Mouse (Mus musculus) heart, embryonic 15.5 days (tissue): Measurements from ENCODE around the gene Serpinb9d. TPM values are rescaled to one million over a fixed set of nuclear protein-coding genes. Genes with fewer than 3 reads are reported as not detected.
"Not testable (repeated sequence)": the region's sequence is repeated elsewhere in the genome, so short reads cannot be mapped to it uniquely, and the experiment has no call there.

ENCODE experiments used
- ATAC-seq: fragments of 200-750 bp; cut with Nextera tagmentation; replicated peaks from 2 replicates; pipeline ENCODE4 v1.8.0; 2017; ENCODE audit warnings: low read depth, moderate TSS enrichment; ENCODE audit not compliant: insufficient number of reproducible peaks, insufficient read depth, low FRiP score
- H3K27ac ChIP-seq: fragments of 300-500 bp; sonication (generic); 2 replicates; pipeline ENCODE4 v1.5.1; 2015; ENCODE audit warnings: mild to moderate bottlenecking, inconsistent platforms
- H3K27me3 ChIP-seq: fragments of 300-500 bp; sonication (generic); 2 replicates; pipeline ENCODE4 v1.6.1; 2015; ENCODE audit warnings: inconsistent platforms
- H3K36me3 ChIP-seq: fragments of 300-500 bp; sonication (generic); 2 replicates; pipeline ENCODE4 v1.6.1; 2015; ENCODE audit warnings: mild to moderate bottlenecking, inconsistent platforms
- H3K4me1 ChIP-seq: fragments of 300-500 bp; sonication (generic); replicated peaks from 2 replicates; pipeline ENCODE4 v1.6.1; 2015; ENCODE audit warnings: inconsistent platforms
- H3K4me2 ChIP-seq: fragments of 300-500 bp; sonication (generic); 2 replicates; pipeline ENCODE4 v1.6.1; 2015; ENCODE audit warnings: inconsistent platforms, mild to moderate bottlenecking, moderate library complexity
- H3K4me3 ChIP-seq: fragments of 300-500 bp; sonication (generic); 2 replicates; pipeline ENCODE4 v1.5.1; 2015; ENCODE audit warnings: mild to moderate bottlenecking, inconsistent platforms
- H3K9ac ChIP-seq: fragments of 300-500 bp; sonication (generic); 2 replicates; pipeline ENCODE4 v1.6.1; 2015; ENCODE audit warnings: mild to moderate bottlenecking, inconsistent platforms
- H3K9me3 ChIP-seq: fragments of 300-500 bp; sonication (generic); replicated peaks from 2 replicates; pipeline ENCODE4 v1.6.1; 2016; ENCODE audit warnings: inconsistent platforms
- WGBS: fragments of 180-500 bp; shearing (Covaris S2); methylation state at CpG from one replicate; pipeline ENCODE4 v1.1.7; 2015; ENCODE audit warnings: mixed read lengths; 5-methylcytosine and 5-hydroxymethylcytosine counted together
- polyA plus RNA-seq: library from polyadenylated mRNA; unstranded; fragments of >200 nt; fragmentation: Nextera tagmentation; extraction: Ambion mirVana; gene quantifications from 2 replicates; pipeline ENCODE4 v1.2.1, GENCODE M21; 2015

Gene Serpinb9d
- polyA plus RNA-seq: not detected in 2 replicates

GRCm38 (mm10) chr13:33192659-33193058, at the start of gene Serpinb9d:
Serpinb9d (plus strand) TSS chr13:33192959.
- H3K27me3 ChIP-seq: no peaks in the 10 kb centered on the region
- no peak within 1 kb of the TSS for H3K4me2 ChIP-seq
- no peak for ATAC-seq
- no peak within 1 kb of the TSS for H3K9ac ChIP-seq
- no peak within 1 kb of the TSS for H3K27ac ChIP-seq
- no peak within 1 kb of the TSS for H3K4me3 ChIP-seq
- no peaks in the 10 kb centered on the region for H3K4me1 ChIP-seq
- 81% methylated on average over 5 of the region's 5 CpGs for WGBS
- no peaks in the 10 kb centered on the region for H3K36me3 ChIP-seq
- no peaks in the 10 kb centered on the region for H3K9me3 ChIP-seq

GRCm38 (mm10) chr13:33159642-33160041, 33.1 kb upstream of the Serpinb9d start, which contains the start of gene Serpinb9c:
Serpinb9c (minus strand) TSS chr13:33159742.
- WGBS: 68% methylated on average over 4 of the region's 4 CpGs
- no peak within 1 kb of the TSS for H3K4me3 ChIP-seq
- no peaks in the 10 kb centered on the region for H3K27me3 ChIP-seq
- H3K9me3 ChIP-seq: no peaks in the 10 kb centered on the region
- H3K4me2 ChIP-seq: no peak within 1 kb of the TSS
- H3K36me3 ChIP-seq: no peaks in the 10 kb centered on the region
- no peak within 1 kb of the TSS for H3K27ac ChIP-seq
- no peak for ATAC-seq
- no peak within 1 kb of the TSS for H3K9ac ChIP-seq
- H3K4me1 ChIP-seq: no peaks in the 10 kb centered on the region

GRCm38 (mm10) chr13:33190486-33190885, 2.3 kb upstream of the Serpinb9d start:
- H3K4me1 ChIP-seq, H3K4me3 ChIP-seq, H3K27me3 ChIP-seq, H3K9ac ChIP-seq, H3K4me2 ChIP-seq, H3K9me3 ChIP-seq, ATAC-seq, H3K27ac ChIP-seq, H3K36me3 ChIP-seq: not testable (repeated sequence)
- WGBS: 79% methylated on average over 1 of the region's 1 CpGs

DNA sequence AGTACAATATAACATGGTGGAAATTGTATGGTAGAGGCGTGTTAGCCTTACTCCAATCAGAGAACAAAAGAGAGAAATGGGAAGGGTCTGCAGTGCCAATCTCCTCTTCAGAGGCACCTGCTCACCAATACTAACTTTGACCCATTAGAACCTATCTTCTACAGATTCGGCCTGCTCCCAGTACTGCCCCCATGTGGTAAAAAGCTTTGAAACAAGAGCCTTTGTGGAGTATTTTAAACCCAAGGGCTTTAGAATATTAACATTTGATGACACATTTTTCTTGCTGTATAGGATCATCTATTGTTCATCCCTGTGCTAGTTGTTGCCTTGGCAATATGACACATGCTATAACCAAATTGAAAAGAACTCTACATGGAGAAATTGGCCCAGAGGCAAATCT, 7.0 kb downstream of the Serpinb9d start:
- Histone ChIP-seq H3K27me3 (no peaks in the 10 kb centered on the region), H3K4me1 (no peaks in the 10 kb centered on the region), H3K4me3 (no peak overlapping the region), H3K9ac (no peak overlapping the region), H3K4me2 (no peak overlapping the region), H3K9me3 (no peaks in the 10 kb centered on the region), H3K36me3 (no peaks in the 10 kb centered on the region), H3K27ac (no peak overlapping the region)
- 51% methylated on average over 2 of the region's 2 CpGs for WGBS
- ATAC-seq: no peak

DNA sequence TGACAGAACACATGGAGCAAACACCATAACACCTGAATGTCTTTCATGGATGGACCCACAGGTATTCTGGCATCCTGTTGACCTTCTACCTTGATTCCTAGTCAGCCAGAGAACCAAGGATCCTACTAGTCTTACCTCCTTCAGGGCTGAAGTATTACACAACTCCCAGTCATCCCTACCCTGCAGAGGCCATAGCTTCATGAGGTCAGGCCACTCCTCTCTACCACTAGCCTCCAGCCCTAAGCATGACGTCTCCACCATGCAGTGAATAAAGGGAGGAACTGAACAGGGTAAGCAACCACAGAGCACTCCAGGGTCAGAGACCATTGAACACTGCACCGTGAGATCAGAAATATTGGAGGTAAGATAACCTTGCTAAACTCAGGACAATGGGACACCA, 56.6 kb downstream of the Serpinb9d start, which contains the start of gene Serpinb9e:
Gene Serpinb9e (plus strand): TSS at position 301 of the 400 bp plus-strand sequence.
- not testable (repeated sequence) for H3K9ac ChIP-seq, ATAC-seq, H3K36me3 ChIP-seq, H3K27me3 ChIP-seq, H3K4me3 ChIP-seq, H3K4me1 ChIP-seq, H3K9me3 ChIP-seq, H3K4me2 ChIP-seq, H3K27ac ChIP-seq
- WGBS: 86% methylated on average over 2 of the region's 2 CpGs

Other genes with a start within 250 kb of the Serpinb9d start
- gene Serpinb6b, start 227.8 kb upstream of the Serpinb9d start, polyA plus RNA-seq: 20.0 and 20.6 TPM in 2 replicates
- 8.3 and 9.1 TPM in 2 replicates for gene Serpinb9, start 189.7 kb upstream of the Serpinb9d start, polyA plus RNA-seq
- 0.33 and 0.52 TPM in 2 replicates for gene Serpinb9b, start 165.5 kb upstream of the Serpinb9d start, polyA plus RNA-seq
- 0.10 and 0.14 TPM in 2 replicates for gene Serpinb1b, start 114.4 kb upstream of the Serpinb9d start, polyA plus RNA-seq
- gene Serpinb9c, start 33.2 kb upstream of the Serpinb9d start, polyA plus RNA-seq: not detected in 2 replicates
- gene Serpinb9e, start 56.7 kb downstream of the Serpinb9d start, polyA plus RNA-seq: not detected in 2 replicates
- not detected in 2 replicates for gene Serpinb9f, start 131.1 kb downstream of the Serpinb9d start, polyA plus RNA-seq
- gene Gm11397, start 202.8 kb downstream of the Serpinb9d start, polyA plus RNA-seq: not detected in 2 replicates